Mouse (Mus musculus) olfactory bulb, adult 2 months (tissue): ENCODE measurements around the gene Map4k4. TPM values are rescaled to one million over a fixed set of nuclear protein-coding genes. Genes with fewer than 3 reads are reported as not detected.
A peak's percentile ranks its signal among the peaks of the same experiment; 100 is the strongest.

Experiments
- H3K27ac ChIP-seq: fragments of 200-500 bp; 2 replicates; pipeline ENCODE4 v1.5.1; 2012; ENCODE audit warnings: low read depth, low read length; ENCODE audit not compliant: insufficient read depth
- H3K4me1 ChIP-seq: fragments of 200-500 bp; 2 replicates; pipeline ENCODE4 v1.6.1; 2012; ENCODE audit warnings: low read length; ENCODE audit not compliant: control insufficient read depth, insufficient read depth
- H3K4me3 ChIP-seq: fragments of 200-500 bp; 2 replicates; pipeline ENCODE4 v1.5.1; 2012; ENCODE audit warnings: mild to moderate bottlenecking, low read depth, low read length, moderate library complexity; ENCODE audit not compliant: insufficient read depth
- CTCF ChIP-seq: fragments of 200-500 bp; IDR thresholded peaks from 2 replicates; pipeline ENCODE4 v1.5.1; 2012; ENCODE audit warnings: low read depth, mild to moderate bottlenecking, low read length, moderate library complexity; ENCODE audit not compliant: insufficient read depth
- POLR2A ChIP-seq: fragments of 200-500 bp; IDR thresholded peaks from 2 replicates; pipeline ENCODE4 v1.6.1; 2012; ENCODE audit warnings: mild to moderate bottlenecking, low read depth, low read length, moderate library complexity; ENCODE audit not compliant: insufficient read depth
- WGBS: fragments of 180-500 bp; shearing (Covaris S2); methylation state at CpG from one replicate; pipeline ENCODE4 v1.1.7; 2018; 5-methylcytosine and 5-hydroxymethylcytosine counted together
- polyA plus RNA-seq: library from polyadenylated mRNA; stranded (reverse); fragments of >200 nt; gene quantifications from 2 replicates; pipeline ENCODE4 v1.2.4, GENCODE M21; 2012; ENCODE audit warnings: low replicate concordance; ENCODE audit not compliant: missing spikeins, insufficient read depth, insufficient read length

The Map4k4 gene
- polyA plus RNA-seq, 1 experiment: 300 TPM

DNA sequence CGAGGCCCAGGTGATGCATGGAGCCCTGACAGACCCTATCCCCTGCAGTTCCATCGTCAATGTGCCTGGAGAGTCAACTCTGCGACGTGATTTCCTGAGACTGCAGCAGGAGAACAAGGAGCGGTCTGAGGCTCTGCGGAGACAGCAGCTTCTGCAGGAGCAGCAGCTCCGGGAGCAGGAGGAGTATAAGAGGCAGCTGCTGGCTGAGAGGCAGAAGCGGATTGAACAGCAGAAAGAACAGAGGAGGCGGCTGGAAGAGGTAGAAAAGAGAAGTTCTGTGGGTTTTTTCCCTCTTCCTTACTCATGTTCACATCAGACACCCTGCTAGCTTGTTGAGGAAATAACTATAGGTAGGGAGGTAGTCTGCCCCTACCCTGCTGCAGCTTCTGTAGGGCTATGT lies 89.3 kb downstream of the Map4k4 start:
- H3K27ac ChIP-seq: no peak overlapping the region
- TF ChIP-seq CTCF: no peak
- no peak for TF ChIP-seq POLR2A
- 75% methylated on average over 9 of the region's 9 CpGs for WGBS
- no peak overlapping the region for H3K4me3 ChIP-seq
- H3K4me1 ChIP-seq: peaks cover 4% of the 10 kb centered on the region; the same call in 1 of the 2 replicates

DNA sequence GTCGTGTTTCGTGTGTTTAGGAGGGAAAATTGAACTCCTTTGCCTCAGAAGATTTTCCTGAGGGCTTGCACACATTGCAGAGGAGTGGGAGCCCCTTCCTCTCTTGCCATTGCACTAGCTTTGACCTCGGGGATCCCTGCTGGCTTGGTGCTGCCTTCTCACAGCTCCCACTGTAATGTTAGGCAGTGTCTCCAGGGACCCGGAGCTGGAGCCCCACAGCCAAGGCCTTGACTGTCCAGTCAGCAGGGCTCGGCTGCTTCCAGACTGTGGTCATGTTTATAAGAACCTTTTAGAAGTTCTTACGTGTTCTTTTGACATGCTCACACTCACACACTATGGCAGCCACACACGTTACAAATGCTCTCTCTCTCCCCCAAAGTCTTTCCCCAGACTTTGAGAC lies 93.2 kb downstream of the Map4k4 start:
- 76% methylated on average over 7 of the region's 7 CpGs for WGBS
- no peak for TF ChIP-seq CTCF
- TF ChIP-seq POLR2A: no peak
- Histone ChIP-seq H3K27ac (no peak overlapping the region), H3K4me3 (no peak overlapping the region), H3K4me1 (peaks cover 7% of the 10 kb centered on the region; the same call in 1 of the 2 replicates)

DNA sequence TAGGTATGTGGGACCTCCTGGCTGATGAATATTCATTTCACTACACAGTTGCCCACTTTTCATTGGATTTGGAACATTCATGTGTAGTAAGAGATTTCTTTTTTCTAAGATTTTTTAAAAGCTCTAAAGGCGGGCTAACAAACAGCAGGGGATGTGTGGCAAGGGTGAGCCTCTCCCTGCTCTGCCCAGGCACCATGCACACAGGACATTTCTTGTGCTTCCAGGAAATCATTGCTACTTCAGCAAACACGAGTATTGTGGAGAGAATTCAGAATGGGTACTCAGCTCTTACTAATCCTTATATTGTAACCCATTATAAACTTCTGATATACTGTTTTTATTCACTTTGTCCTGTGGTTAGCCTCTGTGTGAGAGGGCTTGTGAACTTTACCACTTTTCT lies 94.9 kb downstream of the Map4k4 start:
- H3K4me3 ChIP-seq: no peak overlapping the region
- peaks cover 14% of the 10 kb centered on the region; the same call in 1 of the 2 replicates for H3K4me1 ChIP-seq
- H3K27ac ChIP-seq: no peak overlapping the region
- WGBS: 63% methylated on average over 2 of the region's 2 CpGs
- no peak for TF ChIP-seq POLR2A
- no peak for TF ChIP-seq CTCF

DNA sequence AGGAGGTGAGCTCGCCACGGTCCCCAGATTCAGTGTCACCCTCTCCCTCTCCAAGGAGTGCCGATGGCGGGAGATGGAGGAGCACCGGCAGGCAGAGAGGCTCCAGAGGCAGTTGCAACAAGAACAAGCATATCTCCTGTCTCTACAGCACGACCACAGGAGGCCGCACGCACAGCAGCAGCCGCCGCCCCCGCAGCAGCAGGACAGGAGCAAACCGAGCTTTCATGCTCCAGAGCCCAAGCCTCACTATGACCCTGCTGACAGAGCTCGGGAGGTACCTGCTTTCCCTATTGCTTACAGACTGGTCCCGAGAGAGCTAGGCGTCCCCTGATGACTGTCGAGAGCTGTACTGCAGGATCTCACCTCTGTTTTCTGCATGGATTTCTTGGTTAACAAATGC lies 99.8 kb downstream of the Map4k4 start:
- Histone ChIP-seq H3K27ac (no peak overlapping the region), H3K4me1 (peaks cover 17% of the 10 kb centered on the region; the same call in 1 of the 2 replicates), H3K4me3 (no peak overlapping the region)
- WGBS: 60% methylated on average over 16 of the region's 16 CpGs
- TF ChIP-seq POLR2A (no peak), CTCF (no peak)

DNA sequence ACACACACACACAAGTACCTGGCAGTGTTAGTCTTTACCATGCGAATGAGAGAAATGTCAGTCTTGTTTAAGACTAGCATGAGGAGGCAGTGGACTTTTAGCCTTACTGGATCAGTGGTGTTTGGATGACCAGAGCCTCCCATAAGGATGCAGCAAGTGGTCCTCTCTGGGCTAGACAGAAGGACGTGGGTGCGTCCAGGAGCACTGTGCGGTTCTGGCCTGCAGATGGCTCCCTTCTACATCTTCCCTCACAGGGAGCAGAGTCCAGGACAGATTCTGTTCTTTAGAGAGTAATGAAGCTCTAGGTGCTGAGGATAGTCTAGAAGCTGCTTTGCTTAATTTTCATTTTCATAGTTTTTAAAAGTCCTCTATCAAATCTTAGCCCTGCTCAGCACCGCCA lies 100.2 kb downstream of the Map4k4 start:
- Histone ChIP-seq H3K4me1 (peaks cover 17% of the 10 kb centered on the region; the same call in 1 of the 2 replicates), H3K27ac (no peak overlapping the region), H3K4me3 (no peak overlapping the region)
- 60% methylated on average over 5 of the region's 5 CpGs for WGBS
- no peak for TF ChIP-seq POLR2A
- peak; percentile 45; the same call in 1 of the 2 replicates for TF ChIP-seq CTCF

DNA sequence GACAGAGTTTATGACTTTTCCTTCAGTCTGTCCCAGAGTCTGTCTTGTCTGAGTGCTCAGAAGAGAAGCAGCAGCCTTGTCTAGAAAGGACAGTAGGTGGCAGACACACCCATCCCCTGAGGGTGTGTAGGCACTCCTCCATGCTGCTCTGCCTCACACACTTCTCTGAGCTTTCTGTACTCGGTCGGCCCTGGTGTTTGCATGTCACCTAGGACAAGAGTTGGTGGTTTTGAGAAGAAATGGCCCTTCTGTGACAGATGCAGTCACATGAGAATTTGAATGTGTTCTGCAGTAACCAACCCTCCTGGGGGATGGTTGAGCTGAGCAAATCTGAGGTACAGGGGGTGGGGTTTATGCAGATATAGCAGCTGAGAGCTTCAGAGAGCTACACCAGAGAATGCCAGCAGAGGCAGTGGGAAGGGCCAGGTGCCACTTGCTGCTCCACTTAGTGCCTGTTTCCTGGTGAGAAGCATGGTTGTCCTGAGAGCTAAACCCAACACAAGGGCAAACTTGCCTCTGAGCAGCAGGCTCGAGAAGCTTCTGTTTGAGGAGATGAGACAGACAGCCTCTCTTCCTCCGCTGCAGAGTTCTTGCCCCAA lies 101.5 kb downstream of the Map4k4 start:
- H3K27ac ChIP-seq: no peak overlapping the region
- 57% methylated on average over 4 of the region's 4 CpGs for WGBS
- TF ChIP-seq POLR2A (no peak), CTCF (no peak)
- peaks cover 14% of the 10 kb centered on the region; the same call in 1 of the 2 replicates for H3K4me1 ChIP-seq
- H3K4me3 ChIP-seq: no peak overlapping the region

DNA sequence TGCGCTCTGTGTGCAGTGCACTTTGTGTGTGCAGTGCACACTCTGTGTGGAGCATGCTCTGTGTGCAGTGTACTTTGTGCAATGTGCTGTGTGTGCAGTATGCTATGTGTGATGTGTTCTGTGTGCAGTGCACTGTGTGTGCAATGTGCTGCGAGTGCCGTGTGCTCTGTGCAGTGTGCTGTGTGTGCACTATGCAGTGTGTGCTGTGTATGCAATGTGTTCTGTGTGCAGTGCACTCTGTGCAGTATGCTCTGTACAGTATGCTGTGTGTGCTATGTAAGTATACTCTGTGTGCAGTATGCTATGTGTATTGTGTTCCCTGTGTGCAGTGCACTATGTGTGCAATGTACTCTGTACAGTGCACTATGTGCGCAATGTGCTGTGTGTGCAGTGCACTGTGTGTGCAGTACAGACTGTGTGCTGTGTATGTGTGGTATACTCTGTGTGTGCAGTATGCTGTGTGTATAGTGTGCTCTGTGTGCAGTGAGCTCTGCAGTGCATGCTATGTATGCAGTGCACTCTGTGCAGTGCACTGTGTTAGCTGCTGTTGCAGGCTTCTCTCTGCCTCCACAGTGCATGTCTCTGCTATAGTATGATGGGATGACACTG lies 105.4 kb downstream of the Map4k4 start:
- H3K27ac ChIP-seq: no peak overlapping the region
- no peak overlapping the region for H3K4me3 ChIP-seq
- WGBS: 97% methylated on average over 4 of the region's 4 CpGs
- H3K4me1 ChIP-seq: peaks cover 7% of the 10 kb centered on the region; the same call in 1 of the 2 replicates
- no peak for TF ChIP-seq POLR2A
- TF ChIP-seq CTCF: no peak

DNA sequence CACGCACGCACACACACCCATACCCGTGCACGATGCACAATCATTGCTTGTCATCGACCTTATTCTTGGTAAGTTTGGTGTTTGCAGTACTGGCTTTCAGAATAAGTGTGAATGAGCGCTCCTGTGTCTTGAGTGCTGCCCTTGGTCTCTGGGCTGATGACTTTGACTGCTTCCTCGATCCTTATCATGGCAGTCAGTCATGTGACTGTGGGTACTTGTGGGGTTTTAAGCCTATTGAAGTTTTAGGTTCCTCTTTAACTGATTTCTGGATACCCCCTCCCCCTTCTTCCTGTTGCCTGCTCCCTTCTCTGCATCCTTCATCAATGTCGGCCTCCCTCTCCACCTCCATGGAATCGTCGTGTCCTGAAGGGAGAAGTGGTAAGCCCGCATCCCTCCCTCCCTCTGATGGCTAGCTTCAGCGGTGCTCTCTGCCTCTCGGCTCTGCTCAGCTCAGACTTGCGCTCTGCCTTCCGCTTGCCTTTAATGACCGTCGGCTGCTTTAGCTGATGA lies 107.3 kb downstream of the Map4k4 start:
- Histone ChIP-seq H3K4me1 (peaks cover 3% of the 10 kb centered on the region; the same call in 1 of the 2 replicates), H3K27ac (no peak overlapping the region), H3K4me3 (no peak overlapping the region)
- no peak for TF ChIP-seq CTCF
- TF ChIP-seq POLR2A: no peak
- WGBS: 76% methylated on average over 17 of the region's 17 CpGs

DNA sequence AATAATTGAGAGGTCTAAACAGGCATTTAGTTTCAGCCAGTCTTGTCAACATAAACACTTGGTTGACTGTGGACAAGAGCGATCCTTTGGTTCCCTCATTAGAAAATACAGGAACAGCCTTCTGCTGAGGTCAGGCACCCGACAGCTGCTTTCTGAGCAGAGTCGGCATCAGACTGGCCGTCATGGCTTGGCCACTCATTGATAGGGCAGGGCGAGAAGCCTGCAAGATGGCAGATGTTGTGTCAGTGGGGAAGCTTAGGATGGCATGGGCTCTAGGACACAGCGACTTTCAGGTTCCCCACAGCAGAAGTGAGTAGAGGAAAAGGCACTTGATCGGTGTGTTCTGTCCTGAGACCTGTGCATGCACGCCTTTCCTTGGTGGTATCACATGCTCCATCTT lies 112.0 kb downstream of the Map4k4 start:
- H3K4me3 ChIP-seq: no peak overlapping the region
- 86% methylated on average over 8 of the region's 8 CpGs for WGBS
- H3K27ac ChIP-seq: no peak overlapping the region
- no peak for TF ChIP-seq POLR2A
- no peak for TF ChIP-seq CTCF
- peaks cover 11% of the 10 kb centered on the region for H3K4me1 ChIP-seq
